Mouse (Mus musculus): ENCODE measurements around the gene Tbx20.

Gene Tbx20

DNA sequence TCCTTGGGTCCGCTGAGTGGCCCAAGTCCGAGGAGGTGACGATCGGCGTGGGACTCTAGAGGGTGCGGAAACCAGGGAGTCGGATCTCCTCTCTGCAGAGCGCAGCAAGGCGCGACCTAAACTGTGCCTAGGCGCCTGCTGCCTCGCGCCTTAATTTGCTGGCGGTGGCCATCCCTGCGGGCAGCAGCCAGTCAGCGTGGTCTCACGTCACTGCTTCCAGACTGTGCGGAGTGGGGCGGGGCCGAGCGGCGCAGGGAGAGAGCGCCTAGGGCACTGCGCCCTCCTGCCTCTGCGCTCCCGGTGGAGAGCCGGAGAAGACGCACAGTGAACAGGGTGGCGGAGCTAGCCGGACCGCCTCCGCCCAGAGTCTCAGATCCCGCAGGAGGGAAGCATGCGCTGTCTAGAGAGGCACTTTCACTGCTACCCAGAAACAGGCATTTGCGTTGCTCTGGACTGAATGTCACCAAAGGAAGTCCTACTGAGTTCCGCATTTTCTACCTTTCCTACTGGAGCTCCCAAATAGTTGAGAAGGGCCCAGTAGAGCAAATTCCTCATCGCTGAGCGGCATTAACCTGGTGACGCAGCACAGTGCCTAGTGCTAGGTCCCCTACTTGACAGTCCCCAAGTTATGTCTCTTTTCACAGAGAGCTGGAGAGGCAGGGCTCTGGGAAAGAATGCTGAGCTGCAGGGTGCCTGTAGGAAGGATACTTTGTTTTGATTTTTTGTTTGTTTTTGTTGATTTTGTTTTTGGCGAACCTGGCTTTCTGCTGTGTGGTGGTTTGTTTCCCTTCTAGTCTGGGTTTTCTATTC is at the start of gene Tbx20:
Gene Tbx20 (minus strand): TSS at position 144 of the 810 bp plus-strand sequence.
- DNase-seq (ENCODE audit: low spot score in 2 of 2): no peak

DNA sequence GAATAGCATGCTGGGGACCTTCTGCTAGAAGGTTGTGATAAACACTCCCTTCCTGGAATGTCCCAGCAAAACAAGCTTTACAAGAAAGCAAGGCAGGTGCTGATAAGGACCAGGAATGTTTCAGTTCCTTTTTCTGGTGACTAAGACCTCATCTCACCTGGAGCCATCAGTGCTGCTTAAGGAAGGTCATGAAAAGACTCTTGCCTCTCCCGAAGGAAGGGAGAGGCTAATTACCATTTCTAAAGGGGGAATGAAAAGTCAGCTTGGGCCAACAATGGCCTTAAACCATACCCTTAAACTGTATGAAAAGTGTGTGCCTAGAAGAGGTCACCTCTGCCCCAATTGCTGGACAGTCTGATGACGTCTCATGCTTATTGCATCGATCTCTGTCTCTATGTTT is 44.4 kb upstream of the Tbx20 start:
- DNase-seq (ENCODE audit: low spot score in 2 of 2): no peak

DNA sequence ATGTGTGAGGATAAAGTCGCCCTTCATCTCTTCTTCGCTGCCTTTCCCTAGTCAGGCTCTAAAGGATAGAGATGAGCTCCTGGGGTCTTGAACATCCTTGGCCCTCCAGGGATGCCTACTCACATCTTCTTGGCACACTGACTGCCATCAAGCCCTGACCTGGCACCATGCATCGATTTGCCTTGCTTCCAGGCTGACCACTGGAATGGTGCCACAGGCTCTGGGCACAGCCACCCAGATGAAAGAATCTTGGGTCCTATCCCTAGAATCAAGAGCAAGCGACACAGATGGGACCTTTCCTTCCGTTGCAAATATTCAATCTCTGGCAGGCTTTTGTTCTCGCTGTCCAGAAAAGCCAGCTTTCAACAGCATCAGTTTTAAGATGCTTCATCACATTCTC is 38.4 kb upstream of the Tbx20 start:
- no peak for DNase-seq (ENCODE audit: low spot score in 2 of 2)

DNA sequence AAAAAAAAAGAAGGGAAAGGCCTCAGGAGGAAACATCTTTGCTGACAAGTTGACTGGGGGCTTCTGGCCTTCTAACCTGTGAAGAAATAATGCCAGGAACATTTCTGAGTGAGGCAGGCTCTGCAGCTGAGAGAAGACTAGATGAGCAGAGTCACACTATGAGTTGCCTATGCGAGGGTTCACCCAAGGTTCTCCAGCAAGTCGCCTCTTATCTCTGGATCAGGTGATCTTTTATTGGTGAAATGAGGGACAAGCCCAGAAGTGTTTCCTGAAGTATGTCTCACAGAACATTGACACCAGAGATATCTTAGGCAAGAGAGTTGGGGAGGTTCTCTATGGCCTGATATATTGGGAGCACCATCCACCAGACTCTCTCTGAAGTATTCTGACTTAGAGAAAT is 18.0 kb upstream of the Tbx20 start:
- DNase-seq (ENCODE audit: low spot score in 2 of 2): no peak

DNA sequence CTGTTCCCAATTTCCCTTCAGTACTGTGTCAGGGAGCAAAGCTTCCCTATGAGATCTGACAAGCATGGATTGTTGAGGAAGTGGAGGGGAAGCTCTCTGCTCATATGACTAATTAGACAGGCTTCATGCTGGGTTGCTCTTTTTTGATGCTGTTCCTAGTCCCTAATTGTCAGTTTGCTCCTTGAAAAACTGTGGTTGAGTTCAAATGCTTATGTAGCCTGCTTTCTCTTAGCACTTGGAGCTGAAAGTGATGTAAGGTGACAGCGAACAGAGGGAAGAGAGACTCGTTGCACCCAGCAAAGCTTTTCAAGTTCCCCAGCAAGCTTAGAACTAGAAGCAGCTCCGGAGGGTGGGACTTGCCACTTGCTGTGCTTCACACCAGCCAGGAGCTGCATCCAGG is 15.3 kb upstream of the Tbx20 start:
- DNase-seq (ENCODE audit: low spot score in 2 of 2): no peak

DNA sequence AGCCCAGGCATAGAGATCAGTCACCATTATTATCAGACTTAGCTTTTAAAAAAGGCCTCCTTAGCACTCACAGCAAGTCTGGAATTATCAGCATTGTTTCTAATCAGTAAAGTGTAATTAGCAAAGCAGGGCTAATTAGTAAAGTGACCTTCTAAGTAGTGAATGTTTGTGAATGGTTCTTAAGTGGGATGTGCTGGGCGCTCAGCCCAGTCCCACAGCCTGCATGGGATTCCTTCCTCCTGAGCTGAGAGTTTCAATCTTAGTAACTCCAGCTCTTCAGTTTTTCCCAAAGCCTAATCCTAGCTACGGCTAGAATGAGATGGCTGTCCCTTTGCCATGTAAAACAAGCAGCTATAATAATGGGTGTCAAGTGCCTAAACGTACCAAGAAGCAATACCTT is 8.2 kb upstream of the Tbx20 start:
- DNase-seq (ENCODE audit: low spot score in 2 of 2): no peak

DNA sequence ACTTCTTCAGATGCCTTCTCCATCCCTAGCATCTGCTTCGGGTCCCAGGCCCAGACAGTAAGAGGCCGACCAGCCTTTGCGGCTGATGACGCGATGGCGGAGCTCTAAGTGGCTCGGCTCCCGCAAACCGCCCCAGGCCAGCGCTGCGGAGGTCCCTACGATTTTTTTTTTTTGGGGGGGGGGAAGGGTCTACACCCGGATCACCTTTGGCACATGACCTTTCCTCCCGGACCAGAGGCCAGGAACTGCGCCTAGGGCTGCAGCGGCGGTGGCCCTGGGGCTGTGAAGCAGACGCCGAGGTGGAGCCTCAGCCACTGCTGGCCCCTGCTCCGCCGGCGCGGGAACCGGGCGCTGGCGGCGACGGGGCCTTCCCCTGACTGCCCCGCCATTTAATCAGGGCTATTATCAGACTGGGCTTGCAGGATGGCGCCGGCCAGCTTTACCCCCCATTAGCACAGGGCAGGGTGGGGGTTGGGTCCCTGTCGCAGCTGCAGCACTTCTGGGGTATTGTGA is 6.9 kb upstream of the Tbx20 start:
- no peak for DNase-seq (ENCODE audit: low spot score in 2 of 2)

DNA sequence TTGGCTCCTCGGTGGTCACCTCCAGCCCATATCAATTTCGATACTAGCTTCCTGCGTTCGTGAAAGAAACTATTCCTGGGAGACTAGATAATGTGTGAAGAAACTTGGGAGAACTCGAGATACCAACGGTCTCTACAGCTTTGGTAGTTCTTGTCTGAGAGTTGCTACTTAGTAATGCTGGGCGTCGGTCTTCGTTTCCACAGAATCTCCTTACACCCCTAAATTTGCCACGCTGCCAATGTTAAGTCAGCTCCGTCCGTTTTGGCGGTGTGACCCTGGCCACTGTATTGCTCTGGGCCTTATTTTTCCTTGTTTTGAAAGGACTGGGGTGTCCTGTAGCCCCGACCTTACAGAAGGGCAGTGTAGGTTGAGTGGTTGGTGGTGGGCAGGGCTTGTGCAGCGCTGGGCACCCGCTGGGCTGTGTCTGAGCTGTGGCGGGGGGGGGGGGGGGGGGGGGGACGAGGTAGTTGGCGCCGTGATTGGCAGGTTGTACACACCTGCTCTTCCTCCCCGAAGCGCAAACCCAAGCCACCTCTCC is 6.4 kb upstream of the Tbx20 start:
- DNase-seq (ENCODE audit: low spot score in 2 of 2): no peak

DNA sequence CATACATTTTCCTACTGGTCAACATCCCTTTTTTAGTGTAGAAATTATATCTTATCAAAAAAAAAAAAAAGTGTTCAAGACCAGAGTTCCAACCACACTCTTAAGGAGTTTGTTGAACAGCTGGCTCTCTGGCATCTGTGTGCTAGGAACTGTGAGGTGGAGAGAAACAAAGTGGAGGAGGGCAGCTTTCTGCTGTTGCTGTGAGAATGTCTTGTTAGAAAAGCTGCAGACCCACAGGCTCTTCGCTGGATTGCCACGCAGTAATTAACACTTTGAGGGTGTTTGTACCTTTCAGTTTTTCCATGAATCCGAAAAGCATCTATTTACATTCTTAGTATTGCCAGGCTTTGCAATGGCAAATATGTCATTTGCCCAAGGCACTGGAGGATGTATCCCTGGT is 5.9 kb upstream of the Tbx20 start:
- no peak for DNase-seq (ENCODE audit: low spot score in 2 of 2)

DNA sequence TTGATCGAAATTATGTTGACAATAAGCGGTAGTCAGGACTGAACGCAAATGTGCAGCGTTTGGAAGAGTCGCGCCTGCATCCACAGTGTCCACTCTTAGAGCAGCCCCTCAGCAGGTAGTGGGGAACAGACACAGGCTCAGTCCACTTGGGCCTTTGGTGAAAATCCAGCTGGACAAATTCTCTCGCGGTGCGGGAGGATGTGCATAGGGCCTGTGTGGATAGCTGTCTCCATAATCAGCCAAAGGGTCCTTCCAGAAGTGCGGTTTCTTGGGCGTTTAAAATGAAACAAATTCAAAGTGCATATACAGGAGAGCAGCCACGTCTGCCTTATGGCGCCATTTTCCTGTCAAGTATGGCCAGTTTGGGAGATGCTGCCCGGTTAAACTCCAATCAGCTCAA is 4.5 kb upstream of the Tbx20 start:
- DNase-seq (ENCODE audit: low spot score in 2 of 2): no peak

DNA sequence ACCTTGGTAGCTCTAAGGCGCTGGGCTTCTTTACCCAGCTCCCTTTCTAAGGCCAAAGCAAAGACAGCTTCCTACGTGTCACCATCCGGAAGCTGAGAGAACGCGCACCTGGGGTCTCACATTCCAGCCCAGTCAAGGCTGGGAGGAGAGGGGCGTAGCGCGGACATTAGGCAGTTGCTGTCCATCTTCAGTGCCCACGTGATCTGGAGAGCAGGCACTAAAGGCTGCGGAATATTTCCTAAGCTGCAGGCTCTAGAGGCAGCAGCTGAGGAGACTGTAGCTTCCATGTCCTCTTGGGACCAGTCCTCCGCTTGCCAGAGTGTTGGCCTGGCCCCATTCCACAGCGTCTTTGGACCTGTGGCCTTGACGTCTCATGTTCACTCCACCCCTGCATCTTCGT is 3.9 kb upstream of the Tbx20 start:
- no peak for DNase-seq (ENCODE audit: low spot score in 2 of 2)

DNA sequence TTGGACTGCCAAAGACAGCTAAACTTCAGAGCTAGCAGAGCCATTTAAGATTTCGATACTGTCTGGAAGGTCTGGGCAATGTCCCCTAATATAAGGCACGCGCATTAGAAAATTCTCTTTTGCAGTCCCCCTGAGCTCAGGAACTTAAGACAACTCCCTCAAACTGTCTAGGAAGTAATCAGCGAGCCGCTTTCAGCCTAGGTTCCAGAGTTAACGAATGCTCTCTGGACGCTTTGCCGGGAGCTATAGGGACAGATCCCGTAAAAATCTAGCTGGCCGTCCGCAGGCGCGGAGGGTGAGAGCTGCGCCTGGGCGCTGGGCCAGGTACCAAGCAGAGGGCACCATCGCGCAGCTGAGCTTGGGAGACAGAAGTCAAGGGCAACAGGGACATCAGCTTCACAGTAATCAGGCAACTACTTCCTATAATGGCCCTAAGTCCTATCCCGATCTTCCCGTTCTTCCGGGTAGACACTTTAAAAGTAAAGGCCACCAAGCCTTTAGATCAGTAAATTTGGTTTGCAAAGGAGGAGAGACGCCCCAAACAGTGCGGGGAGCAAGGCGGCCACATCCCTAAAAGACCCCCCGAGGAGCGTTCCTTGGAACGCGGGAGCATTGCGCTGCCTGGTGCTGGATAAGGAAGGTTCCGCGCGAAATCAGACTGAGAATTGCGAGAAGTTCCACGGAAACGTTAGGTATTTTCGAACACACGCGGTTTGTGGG is 3.2 kb upstream of the Tbx20 start:
- no peak for DNase-seq (ENCODE audit: low spot score in 2 of 2)

DNA sequence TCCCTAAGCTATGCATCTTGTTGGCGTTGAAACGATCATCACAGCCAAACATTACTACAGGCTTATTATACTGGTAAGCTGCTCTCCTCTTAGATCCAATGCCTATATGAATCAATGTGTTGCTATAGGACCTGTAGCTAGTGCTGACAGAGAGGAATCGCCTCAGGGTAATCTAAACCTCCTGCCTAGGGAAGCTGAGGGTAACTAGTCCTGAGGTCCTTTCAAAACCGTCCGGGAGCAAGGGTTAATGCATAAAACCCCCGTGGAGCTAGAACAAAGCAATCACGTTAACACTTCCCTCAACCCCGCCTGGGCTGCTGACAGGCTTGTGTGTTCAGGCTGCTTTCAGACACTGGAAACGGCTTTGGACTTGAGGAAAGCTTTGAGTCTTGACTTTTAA is 2.4 kb upstream of the Tbx20 start:
- DNase-seq (ENCODE audit: low spot score in 2 of 2): no peak

DNA sequence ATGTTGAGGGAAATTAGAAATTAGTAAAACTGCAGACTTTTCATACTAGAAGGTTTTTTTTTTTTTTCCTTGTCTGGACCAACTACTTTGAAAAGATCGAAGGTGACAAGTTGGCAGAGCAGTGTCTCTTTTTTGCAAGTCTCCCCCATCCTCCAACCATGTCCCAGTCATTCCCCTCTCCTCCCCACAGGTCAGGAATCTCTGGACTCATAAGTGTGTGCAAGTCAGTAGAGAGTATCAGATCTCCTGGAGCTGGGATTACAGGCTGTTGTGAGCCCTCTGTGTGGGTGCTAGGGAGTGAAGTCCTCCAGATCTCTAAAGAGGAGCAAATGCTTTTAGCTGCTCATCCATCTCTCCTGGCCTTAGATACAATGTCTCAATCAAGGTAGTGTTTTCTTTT is 1.5 kb upstream of the Tbx20 start:
- no peak for DNase-seq (ENCODE audit: low spot score in 2 of 2)

DNA sequence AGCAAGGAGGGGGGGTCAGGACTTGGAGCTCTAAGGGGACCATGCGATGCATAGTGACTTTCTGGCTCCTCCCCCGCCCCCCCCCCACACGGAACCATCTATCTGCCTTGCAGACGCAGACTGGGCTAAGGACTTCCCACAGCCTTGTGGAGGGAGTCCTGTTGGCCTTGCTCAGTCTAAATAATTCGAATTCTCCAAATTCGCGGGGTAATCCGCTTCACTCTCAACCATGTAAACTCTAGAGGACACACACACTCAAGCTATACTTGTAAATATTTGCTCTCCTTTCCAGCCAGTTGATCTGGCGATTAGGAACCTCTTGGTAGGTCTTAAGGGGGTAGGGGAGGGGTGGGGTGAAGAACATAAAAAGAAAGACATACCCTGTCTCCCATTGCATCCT is 898 bp upstream of the Tbx20 start:
- no peak for DNase-seq (ENCODE audit: low spot score in 2 of 2)

DNA sequence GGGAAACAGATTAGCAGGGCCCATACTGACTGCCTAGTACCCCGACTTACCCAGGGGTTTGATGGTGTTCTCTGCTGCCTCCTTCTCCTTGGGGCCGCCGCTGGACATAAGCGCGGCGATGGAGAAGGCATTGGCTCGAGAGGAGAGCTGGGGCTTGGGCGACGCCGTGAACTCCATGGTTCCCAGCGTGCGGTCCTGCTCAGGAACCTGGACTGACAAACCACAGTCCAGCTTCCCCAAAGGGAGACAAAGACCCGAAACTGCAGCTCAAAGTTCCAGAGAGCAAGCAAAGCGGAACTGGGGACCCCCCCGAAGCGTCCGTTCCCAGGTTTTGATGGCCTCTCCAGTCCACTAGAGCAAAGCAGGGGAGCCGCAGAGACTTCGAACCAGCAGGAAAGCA is 434 bp downstream of the Tbx20 start:
- DNase-seq (ENCODE audit: low spot score in 2 of 2): no peak

DNA sequence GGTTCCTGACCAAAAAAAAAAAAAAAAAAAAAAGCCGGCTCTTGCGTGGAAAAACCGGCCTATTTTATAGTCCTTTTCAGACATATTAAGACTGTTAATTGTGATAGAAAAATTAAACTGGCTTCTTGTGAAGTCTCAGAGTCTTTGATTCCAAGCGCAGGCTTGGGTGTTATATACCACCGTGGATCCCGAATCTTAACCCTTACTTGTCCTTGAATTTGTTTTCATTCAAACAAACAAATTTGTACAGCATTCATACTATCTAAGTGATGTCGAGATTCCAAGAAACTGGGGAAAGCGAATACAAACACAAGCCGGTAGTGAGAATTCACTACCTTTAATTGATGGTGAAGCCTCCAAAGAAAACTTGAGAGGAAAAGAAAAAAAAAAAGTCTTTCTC is 932 bp downstream of the Tbx20 start:
- DNase-seq (ENCODE audit: low spot score in 2 of 2): no peak

DNA sequence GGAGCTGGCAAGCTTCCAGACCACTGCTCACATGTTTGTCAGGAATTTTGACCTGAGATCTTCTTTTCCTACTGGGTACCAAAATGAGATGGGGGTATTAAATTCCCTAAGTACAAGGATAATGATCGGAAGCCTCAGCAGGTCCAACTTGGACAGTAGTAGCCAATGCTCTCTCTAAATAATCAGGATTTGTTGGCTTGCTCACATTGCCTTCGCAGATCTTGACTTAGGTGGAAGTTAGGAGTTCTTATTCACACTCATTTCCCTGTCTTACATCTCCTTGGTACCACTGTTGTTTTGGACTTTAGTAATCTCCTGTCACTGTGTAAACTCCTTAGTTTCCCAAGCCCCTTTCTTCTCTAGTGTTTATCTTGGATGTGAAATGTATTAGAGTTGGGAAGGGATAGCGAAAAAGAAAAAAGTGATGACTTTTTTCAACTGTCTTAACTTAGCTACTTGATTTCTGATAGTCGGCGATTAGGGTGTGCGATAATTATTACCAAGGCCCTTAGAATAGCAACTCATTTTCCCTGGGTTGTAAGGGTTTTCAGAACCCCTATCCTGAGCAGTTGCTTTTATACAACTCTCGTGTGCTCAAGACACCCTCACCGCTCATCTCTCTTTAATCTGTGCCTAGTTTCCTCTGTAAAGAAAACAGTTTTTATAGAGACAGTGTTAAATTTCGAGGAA is 1.5 kb downstream of the Tbx20 start:
- no peak for DNase-seq (ENCODE audit: low spot score in 2 of 2)

DNA sequence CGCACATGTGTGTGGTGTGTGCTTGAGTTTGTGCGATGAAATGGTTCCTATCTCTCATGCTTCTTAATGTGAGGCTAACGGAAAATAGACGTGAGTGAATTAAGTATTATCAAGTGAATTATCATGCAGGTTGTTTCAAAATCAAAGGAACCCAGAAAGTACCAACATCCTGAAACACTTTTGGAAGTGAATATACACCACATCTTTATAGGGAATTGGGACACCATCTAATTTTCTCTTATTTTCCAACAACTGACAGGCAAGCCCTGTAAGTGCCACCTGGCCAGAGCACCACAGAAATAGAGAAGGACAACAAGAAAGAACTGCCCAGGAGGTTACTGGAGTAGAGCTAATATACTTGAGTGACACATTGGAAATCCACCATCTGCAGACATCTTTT is 2.4 kb downstream of the Tbx20 start:
- DNase-seq (ENCODE audit: low spot score in 2 of 2): no peak

DNA sequence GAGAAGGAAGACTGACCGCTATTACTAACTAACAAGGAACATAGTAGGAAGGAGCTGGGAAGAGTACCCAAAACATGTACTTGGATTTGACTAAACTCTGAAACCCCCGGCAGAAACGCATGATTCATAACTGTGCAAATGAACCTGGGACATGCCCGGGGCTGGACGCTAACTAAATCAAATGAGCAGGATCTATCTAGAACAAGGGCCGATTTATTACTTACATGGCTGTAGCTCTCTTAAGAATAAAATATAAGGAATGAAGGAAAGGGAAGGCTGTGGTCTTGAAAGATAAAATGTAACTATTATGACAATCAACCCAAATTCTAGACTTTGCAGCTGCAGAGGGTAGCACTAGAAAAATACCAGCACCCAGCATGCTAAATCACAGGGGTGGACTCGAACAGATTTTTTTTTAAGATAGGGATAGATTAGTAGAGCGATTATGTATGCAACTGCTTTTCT is 3.1 kb downstream of the Tbx20 start:
- DNase-seq (ENCODE audit: low spot score in 2 of 2): no peak

DNA sequence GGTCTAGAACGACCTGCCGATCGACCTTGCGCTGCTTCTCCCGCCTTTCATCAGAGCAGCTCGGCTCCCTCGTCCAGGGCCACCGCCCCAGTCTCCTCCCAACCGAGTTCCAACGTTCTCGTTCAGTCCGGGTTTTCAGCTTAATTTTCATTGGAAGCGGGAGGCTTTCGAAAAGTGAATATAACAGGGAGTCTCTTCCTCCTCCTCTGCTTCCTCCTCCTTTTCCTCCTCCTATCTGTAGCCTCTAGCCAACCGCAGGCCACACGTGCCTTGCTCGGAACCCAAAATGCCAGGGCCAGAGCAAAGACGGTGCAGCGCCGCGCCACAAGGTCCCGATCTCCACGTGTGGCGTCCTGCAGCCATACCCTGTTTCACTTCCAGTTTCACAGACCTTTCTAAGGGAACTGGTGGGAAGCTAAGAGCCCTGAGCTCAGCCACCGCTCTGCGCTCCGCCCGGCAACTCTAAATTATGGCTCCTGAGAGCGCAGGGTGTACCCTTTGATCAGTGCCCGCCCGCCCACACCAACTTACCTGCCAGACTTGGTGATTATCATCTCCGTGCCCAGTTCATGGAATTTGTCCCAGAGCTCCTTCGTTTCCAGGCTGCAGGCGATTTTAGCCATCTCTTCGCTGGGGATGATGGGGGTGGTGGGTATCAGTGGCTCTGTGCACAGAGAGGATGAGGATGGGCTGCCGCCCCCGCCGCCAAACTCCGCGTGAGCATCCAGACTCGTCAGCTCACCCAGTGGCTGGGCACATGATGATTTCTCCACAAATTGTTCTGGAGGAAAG is 3.8 kb downstream of the Tbx20 start:
- no peak for DNase-seq (ENCODE audit: low spot score in 2 of 2)

DNA sequence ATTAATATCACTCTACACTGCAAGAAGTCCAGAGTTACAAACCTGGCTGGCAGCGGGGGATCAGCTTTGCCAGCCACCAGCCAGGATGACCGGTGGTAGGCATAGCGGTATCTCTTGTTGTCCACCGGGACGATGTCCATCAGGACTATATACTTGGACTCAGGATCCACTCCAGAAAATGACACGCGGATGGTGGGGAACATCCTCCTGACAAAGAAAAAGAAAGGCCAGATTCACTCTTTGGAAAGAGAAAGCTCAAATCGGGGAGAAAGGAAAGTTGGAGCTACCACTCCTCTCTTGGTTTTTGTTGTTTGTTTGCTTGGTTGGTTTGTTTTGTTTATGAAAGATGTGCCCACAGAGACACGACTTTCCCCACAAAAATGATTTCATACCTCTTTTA is 4.5 kb downstream of the Tbx20 start:
- no peak for DNase-seq (ENCODE audit: low spot score in 2 of 2)

Measured in frontal cortex, postnatal 14 days (tissue).